Mouse (Mus musculus): Measurements from ENCODE around the gene Zscan10.

The Zscan10 gene

GRCm38 (mm10) chr17:23651363-23651762 lies 50.7 kb downstream of the Zscan10 start:
- DNase-seq (ENCODE audit: low spot score) = no peak

GRCm38 (mm10) chr17:23653324-23653723 lies 52.7 kb downstream of the Zscan10 start:
- no peak for DNase-seq (ENCODE audit: low spot score)

DNA sequence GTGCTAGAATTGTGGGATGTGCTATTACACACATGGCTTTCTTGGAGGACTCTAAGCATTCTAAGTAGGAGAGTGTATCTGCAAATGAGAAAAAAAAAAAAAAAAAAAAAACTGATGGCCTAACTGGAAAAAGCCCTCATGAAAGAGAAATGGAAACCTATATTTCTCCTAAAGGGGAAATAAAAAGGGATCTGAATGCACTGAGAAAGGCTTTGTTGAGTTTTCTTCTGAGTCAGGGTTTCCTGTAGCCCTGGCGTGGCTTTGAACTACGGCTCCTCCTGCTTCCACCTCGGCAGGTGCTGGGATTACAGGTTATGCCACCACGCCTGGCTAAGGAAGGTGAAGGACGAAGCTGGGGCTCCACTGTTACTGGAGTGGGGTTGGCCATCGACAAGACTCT lies 53.3 kb downstream of the Zscan10 start:
- no peak for DNase-seq (ENCODE audit: low spot score)

GRCm38 (mm10) chr17:23654410-23654809 lies 53.8 kb downstream of the Zscan10 start:
- DNase-seq (ENCODE audit: low spot score) = no peak

- no peak for DNase-seq (ENCODE audit: low spot score)
These were observed 57.8 kb downstream of the Zscan10 start for GRCm38 (mm10) chr17:23658450-23658849.

- DNase-seq (ENCODE audit: low spot score) = no peak
These were observed 59.6 kb downstream of the Zscan10 start, which contains the start of gene Bicdl2 for GRCm38 (mm10) chr17:23660117-23660875. Gene Bicdl2, plus strand, starts transcription at chr17:23660506.

All from layer of hippocampus, adult 9-10 months (tissue).